Mouse (Mus musculus): ENCODE results near the gene Tmem87a. TPM values are rescaled to one million over a fixed set of nuclear protein-coding genes. Genes with fewer than 3 reads are reported as not detected.

Gene Tmem87a
- polyA plus RNA-seq, 1 experiment, result 2.7 TPM

DNA sequence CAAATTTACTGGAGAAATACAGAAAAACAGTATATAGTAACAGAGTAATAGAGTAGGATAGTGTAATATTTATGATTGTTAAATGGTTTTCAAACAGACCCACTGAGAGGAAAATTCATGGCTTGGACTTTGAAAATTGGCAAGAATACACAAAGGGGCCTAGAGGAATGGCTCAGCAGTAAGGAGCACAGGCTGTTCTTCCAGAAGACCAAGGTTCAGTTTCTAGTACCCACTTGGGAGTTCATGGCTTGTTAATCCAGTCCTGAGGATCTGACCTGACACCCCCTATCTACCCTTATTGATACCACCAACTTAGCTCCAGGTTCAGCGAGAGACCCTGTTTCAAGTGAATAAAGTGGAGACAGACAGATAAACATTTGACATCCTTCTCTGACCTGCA, 6.0 kb downstream of the Tmem87a start:
- 91% methylated on average over 1 of the region's 1 CpGs for WGBS
- Histone ChIP-seq H3K4me3 (ENCODE audit: low read depth, low read length) (no peak overlapping the region), H3K4me1 (ENCODE audit: control insufficient read depth, insufficient read depth, insufficient read length, low read length) (peaks cover 6% of the 10 kb centered on the region; the same call in 1 of the 2 replicates), H3K27ac (ENCODE audit: insufficient read depth, low read depth, low read length) (no peak overlapping the region), H3K27me3 (ENCODE audit: control insufficient read depth, insufficient read depth, low read length) (no peaks in the 10 kb centered on the region), H3K36me3 (ENCODE audit: control insufficient read depth, insufficient read depth, low read length) (peaks cover 34% of the 10 kb centered on the region)
- TF ChIP-seq POLR2A (IDR thresholded peaks at IDR 0.05; ENCODE audit: low read depth, low read length) (no peak), CTCF (IDR thresholded peaks at IDR 0.05; ENCODE audit: extremely low read depth, insufficient read length, insufficient replicate concordance, low read depth, low read length) (no peak)

DNA sequence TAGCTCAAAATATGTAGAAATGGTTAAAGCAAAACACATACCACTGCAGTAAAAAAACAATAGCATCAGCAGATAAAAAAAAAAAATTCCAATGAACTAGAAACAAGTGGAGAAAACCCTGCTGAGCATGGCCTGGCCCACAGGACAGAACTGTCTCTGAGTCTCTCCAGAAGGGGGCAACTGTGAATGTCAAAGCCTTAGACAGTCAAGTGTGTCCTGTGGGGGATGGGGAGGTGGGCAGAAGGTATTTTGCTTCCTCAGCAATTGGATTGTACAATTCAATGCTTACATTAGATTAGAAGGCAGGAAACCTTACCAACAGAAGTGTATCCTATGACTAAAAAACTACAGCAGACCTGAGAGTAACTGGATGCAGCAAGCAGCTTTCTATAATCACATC, 11.5 kb downstream of the Tmem87a start:
- H3K4me1 ChIP-seq (ENCODE audit: control insufficient read depth, insufficient read depth, insufficient read length, low read length), result no peaks in the 10 kb centered on the region
- peaks cover 57% of the 10 kb centered on the region for H3K36me3 ChIP-seq (ENCODE audit: control insufficient read depth, insufficient read depth, low read length)
- no peak for TF ChIP-seq CTCF (IDR thresholded peaks at IDR 0.05; ENCODE audit: extremely low read depth, insufficient read length, insufficient replicate concordance, low read depth, low read length)
- no peak for TF ChIP-seq POLR2A (IDR thresholded peaks at IDR 0.05; ENCODE audit: low read depth, low read length)
- H3K27me3 ChIP-seq (ENCODE audit: control insufficient read depth, insufficient read depth, low read length), result no peaks in the 10 kb centered on the region
- no peak overlapping the region for H3K4me3 ChIP-seq (ENCODE audit: low read depth, low read length)
- no peak overlapping the region for H3K27ac ChIP-seq (ENCODE audit: insufficient read depth, low read depth, low read length)

DNA sequence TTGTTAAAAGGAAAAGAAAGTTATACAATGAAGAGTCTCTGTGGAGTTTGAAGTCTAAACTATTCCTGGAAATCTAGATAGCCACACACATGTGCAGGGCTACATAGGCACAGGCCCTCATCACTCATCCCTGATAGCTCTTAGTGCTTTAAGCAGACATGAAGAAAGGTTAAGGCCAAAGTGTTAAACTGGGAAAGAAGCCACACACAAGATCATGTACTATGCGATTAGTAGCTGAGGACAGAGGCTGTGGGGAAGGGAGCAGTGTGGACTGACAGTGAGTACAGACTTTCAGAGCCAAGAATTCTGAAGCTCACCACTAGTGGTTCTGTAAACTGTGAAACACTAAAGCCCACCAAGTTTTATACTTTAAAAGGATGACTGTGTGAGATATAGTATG, 13.0 kb downstream of the Tmem87a start:
- Histone ChIP-seq H3K36me3 (ENCODE audit: control insufficient read depth, insufficient read depth, low read length) (peaks cover 49% of the 10 kb centered on the region), H3K27ac (ENCODE audit: insufficient read depth, low read depth, low read length) (no peak overlapping the region), H3K27me3 (ENCODE audit: control insufficient read depth, insufficient read depth, low read length) (no peaks in the 10 kb centered on the region), H3K4me3 (ENCODE audit: low read depth, low read length) (no peak overlapping the region), H3K4me1 (ENCODE audit: control insufficient read depth, insufficient read depth, insufficient read length, low read length) (no peaks in the 10 kb centered on the region)
- WGBS, result 84% methylated on average over 1 of the region's 1 CpGs
- TF ChIP-seq CTCF (IDR thresholded peaks at IDR 0.05; ENCODE audit: extremely low read depth, insufficient read length, insufficient replicate concordance, low read depth, low read length) (no peak), POLR2A (IDR thresholded peaks at IDR 0.05; ENCODE audit: low read depth, low read length) (no peak)

DNA sequence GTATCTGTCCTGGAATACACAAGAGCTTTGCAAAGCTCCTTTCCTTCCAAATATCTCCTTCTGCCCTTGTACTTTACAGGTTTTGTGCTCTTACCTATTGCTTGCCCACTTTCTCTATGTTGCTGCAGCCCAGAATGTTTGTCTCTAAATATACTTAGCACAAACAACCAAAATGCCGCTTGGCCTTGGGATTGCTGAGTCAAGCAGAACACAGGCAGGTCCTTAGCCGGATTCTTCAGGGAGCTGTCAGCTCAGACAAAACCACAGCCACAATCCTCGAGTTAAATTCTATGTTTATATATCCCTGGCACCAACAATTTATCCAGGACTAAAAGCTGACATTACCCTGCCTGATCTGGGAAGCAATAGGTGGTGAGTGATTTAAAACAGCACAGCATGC, 14.5 kb downstream of the Tmem87a start:
- WGBS, result 75% methylated on average over 3 of the region's 3 CpGs
- TF ChIP-seq CTCF (IDR thresholded peaks at IDR 0.05; ENCODE audit: extremely low read depth, insufficient read length, insufficient replicate concordance, low read depth, low read length) (no peak), POLR2A (IDR thresholded peaks at IDR 0.05; ENCODE audit: low read depth, low read length) (no peak)
- Histone ChIP-seq H3K27me3 (ENCODE audit: control insufficient read depth, insufficient read depth, low read length) (no peaks in the 10 kb centered on the region), H3K36me3 (ENCODE audit: control insufficient read depth, insufficient read depth, low read length) (peaks cover 48% of the 10 kb centered on the region), H3K4me3 (ENCODE audit: low read depth, low read length) (no peak overlapping the region), H3K27ac (ENCODE audit: insufficient read depth, low read depth, low read length) (no peak overlapping the region), H3K4me1 (ENCODE audit: control insufficient read depth, insufficient read depth, insufficient read length, low read length) (no peaks in the 10 kb centered on the region)

DNA sequence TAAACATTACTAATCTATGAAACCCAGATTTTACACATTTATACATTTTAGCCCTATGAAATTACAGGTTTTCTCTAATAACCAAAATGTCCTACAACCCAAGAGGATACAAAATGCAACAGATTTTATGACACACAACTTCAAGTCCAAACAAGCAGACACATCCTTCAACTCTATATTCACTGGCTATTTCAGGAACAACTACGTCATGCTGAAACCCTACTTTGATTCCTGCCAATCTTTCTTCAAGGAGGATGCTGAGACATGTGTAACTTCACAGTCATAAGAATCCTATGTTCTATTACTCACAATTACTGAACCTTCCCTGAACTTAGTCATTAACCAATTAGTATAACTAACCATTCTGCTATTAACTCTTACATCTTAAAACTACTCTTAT, 16.6 kb downstream of the Tmem87a start:
- H3K4me3 ChIP-seq (ENCODE audit: low read depth, low read length), result no peak overlapping the region
- H3K27ac ChIP-seq (ENCODE audit: insufficient read depth, low read depth, low read length), result no peak overlapping the region
- TF ChIP-seq POLR2A (IDR thresholded peaks at IDR 0.05; ENCODE audit: low read depth, low read length), result no peak
- TF ChIP-seq CTCF (IDR thresholded peaks at IDR 0.05; ENCODE audit: extremely low read depth, insufficient read length, insufficient replicate concordance, low read depth, low read length), result no peak
- WGBS, result 98% methylated on average over 1 of the region's 1 CpGs
- H3K4me1 ChIP-seq (ENCODE audit: control insufficient read depth, insufficient read depth, insufficient read length, low read length), result no peaks in the 10 kb centered on the region
- H3K36me3 ChIP-seq (ENCODE audit: control insufficient read depth, insufficient read depth, low read length), result peaks cover 47% of the 10 kb centered on the region
- no peaks in the 10 kb centered on the region for H3K27me3 ChIP-seq (ENCODE audit: control insufficient read depth, insufficient read depth, low read length)

DNA sequence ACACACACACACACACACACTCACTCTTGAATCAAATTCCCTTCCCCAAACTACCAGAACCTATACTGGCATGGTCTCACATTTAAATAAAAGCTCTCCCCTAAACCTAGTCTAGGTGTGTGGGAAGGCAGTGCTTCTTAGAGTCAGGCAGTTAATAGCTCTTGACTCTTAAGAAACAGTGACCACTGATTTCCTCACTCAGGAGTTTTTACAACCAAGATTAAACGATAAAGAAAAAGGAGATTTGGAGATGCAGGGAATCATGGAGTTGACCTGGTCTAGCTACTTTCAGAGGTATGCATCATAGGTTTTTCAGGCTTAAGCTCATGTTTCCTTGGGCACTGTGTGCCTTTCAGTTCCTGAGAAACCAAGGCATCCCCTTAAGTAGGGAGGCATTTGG, 17.6 kb downstream of the Tmem87a start:
- 66% methylated on average over 1 of the region's 1 CpGs for WGBS
- Histone ChIP-seq H3K36me3 (ENCODE audit: control insufficient read depth, insufficient read depth, low read length) (peaks cover 51% of the 10 kb centered on the region), H3K4me1 (ENCODE audit: control insufficient read depth, insufficient read depth, insufficient read length, low read length) (no peaks in the 10 kb centered on the region), H3K27me3 (ENCODE audit: control insufficient read depth, insufficient read depth, low read length) (no peaks in the 10 kb centered on the region), H3K27ac (ENCODE audit: insufficient read depth, low read depth, low read length) (no peak overlapping the region), H3K4me3 (ENCODE audit: low read depth, low read length) (no peak overlapping the region)
- TF ChIP-seq CTCF (IDR thresholded peaks at IDR 0.05; ENCODE audit: extremely low read depth, insufficient read length, insufficient replicate concordance, low read depth, low read length), result no peak
- TF ChIP-seq POLR2A (IDR thresholded peaks at IDR 0.05; ENCODE audit: low read depth, low read length), result no peak

DNA sequence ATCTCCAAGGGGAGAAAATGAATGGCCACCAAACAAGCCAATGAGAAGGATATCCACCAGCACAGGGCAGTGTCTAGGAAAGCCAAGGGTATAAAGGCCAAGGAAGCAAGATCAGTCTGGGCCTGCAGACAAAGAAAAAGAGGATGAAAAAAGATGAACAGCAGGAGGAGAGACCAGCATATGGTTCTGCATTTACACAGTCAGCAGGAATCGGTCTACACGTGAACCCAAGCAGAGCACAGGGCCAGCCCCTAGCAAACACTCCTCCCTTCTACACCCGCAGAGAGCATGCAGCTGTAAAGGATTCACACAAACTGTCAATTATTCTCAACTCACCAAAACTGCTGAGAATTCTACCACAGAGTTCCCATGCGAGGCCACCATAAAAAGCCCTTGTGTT, 30.1 kb downstream of the Tmem87a start:
- Histone ChIP-seq H3K27me3 (ENCODE audit: control insufficient read depth, insufficient read depth, low read length) (no peaks in the 10 kb centered on the region), H3K4me1 (ENCODE audit: control insufficient read depth, insufficient read depth, insufficient read length, low read length) (no peaks in the 10 kb centered on the region), H3K4me3 (ENCODE audit: low read depth, low read length) (no peak overlapping the region), H3K36me3 (ENCODE audit: control insufficient read depth, insufficient read depth, low read length) (peaks cover 53% of the 10 kb centered on the region), H3K27ac (ENCODE audit: insufficient read depth, low read depth, low read length) (no peak overlapping the region)
- TF ChIP-seq CTCF (IDR thresholded peaks at IDR 0.05; ENCODE audit: extremely low read depth, insufficient read length, insufficient replicate concordance, low read depth, low read length) (no peak), POLR2A (IDR thresholded peaks at IDR 0.05; ENCODE audit: low read depth, low read length) (no peak)
- 90% methylated on average over 4 of the region's 4 CpGs for WGBS
